Mouse (Mus musculus) lung, embryonic 14.5 days (tissue): ENCODE results near the gene Acad8. TPM values are rescaled to one million over a fixed set of nuclear protein-coding genes. Genes with fewer than 3 reads are reported as not detected.

Experiments used
- ATAC-seq: fragments of 200-750 bp; cut with Nextera tagmentation; 2 replicates; pipeline ENCODE4 v1.8.0; 2017; ENCODE audit warnings: mild to moderate bottlenecking, moderate TSS enrichment, moderate library complexity; ENCODE audit not compliant: insufficient read depth
- DNase-seq: peaks from one replicate; pipeline ENCODE4 v3.0.0-alpha.2; 2015
- H3K27ac ChIP-seq: fragments of 300-500 bp; sonication (generic); 2 replicates; pipeline ENCODE4 v1.5.1; 2014; ENCODE audit warnings: low read depth, mild to moderate bottlenecking, moderate library complexity
- H3K27me3 ChIP-seq: fragments of 300-500 bp; sonication (generic); 2 replicates; pipeline ENCODE4 v1.6.1; 2014; ENCODE audit warnings: low read length, control low read depth; ENCODE audit not compliant: insufficient read depth
- H3K36me3 ChIP-seq: fragments of 300-500 bp; sonication (generic); 2 replicates; pipeline ENCODE4 v1.6.1; 2014; ENCODE audit warnings: control low read depth; ENCODE audit not compliant: insufficient read depth
- H3K4me1 ChIP-seq: fragments of 300-500 bp; sonication (generic); 2 replicates; pipeline ENCODE4 v1.6.1; 2014; ENCODE audit warnings: antibody characterized with exemption, control low read depth; ENCODE audit not compliant: insufficient read depth
- H3K4me2 ChIP-seq: fragments of 300-500 bp; sonication (generic); 2 replicates; pipeline ENCODE4 v1.6.1; 2014; ENCODE audit warnings: mild to moderate bottlenecking
- H3K4me3 ChIP-seq: fragments of 300-500 bp; sonication (generic); 2 replicates; pipeline ENCODE4 v1.5.1; 2014; ENCODE audit warnings: low read depth, low read length
- H3K9ac ChIP-seq: fragments of 300-500 bp; sonication (generic); 2 replicates; pipeline ENCODE4 v1.6.1; 2014
- H3K9me3 ChIP-seq: fragments of 300-500 bp; sonication (generic); 2 replicates; pipeline ENCODE4 v1.6.1; 2016; ENCODE audit warnings: low read depth, low read length, control low read depth
- CTCF ChIP-seq: IDR thresholded peaks from 2 replicates; pipeline ENCODE4 v1.5.1; 2016; ENCODE audit warnings: antibody characterized with exemption, low read depth
- WGBS: fragments of 180-500 bp; shearing (Covaris S2); extraction: QIAGEN DNeasy Blood & Tissue Kit; methylation state at CpG from one replicate; pipeline ENCODE4 v1.1.7; 2014; 5-methylcytosine and 5-hydroxymethylcytosine counted together
- polyA plus RNA-seq: library from polyadenylated mRNA; unstranded; fragments of >200 nt; fragmentation: Nextera tagmentation; extraction: Ambion mirVana; gene quantifications from 2 replicates; pipeline ENCODE4 v1.2.1, GENCODE M21; 2014

The Acad8 gene
- polyA plus RNA-seq, 1 experiment from 2014 or later = 47.7 TPM

- no peak for TF ChIP-seq CTCF
- ATAC-seq (no peak), DNase-seq (no peak)
- 90% methylated on average over 2 of the region's 2 CpGs for WGBS
- no peaks in the 10 kb centered on the region for H3K9me3 ChIP-seq
- no peak overlapping the region for H3K9ac ChIP-seq
- H3K36me3 ChIP-seq = peaks cover 47% of the 10 kb centered on the region
- H3K4me1 ChIP-seq = no peaks in the 10 kb centered on the region
- no peak overlapping the region for H3K27ac ChIP-seq
- H3K4me3 ChIP-seq = no peak overlapping the region
- H3K27me3 ChIP-seq = no peaks in the 10 kb centered on the region
- H3K4me2 ChIP-seq = no peak overlapping the region
These were observed 14.2 kb downstream of the Acad8 start for GRCm38 (mm10) chr9:26985090-26985613.

GRCm38 (mm10) chr9:26978776-26979175, 20.6 kb downstream of the Acad8 start:
- 88% methylated on average over 3 of the region's 3 CpGs for WGBS
- ATAC-seq = no peak
- no peak overlapping the region for H3K4me2 ChIP-seq
- peaks cover 63% of the 10 kb centered on the region for H3K36me3 ChIP-seq
- no peak for TF ChIP-seq CTCF
- H3K4me3 ChIP-seq = no peak overlapping the region
- H3K4me1 ChIP-seq = no peaks in the 10 kb centered on the region
- H3K9me3 ChIP-seq = no peaks in the 10 kb centered on the region
- no peak overlapping the region for H3K9ac ChIP-seq
- H3K27me3 ChIP-seq = no peaks in the 10 kb centered on the region
- H3K27ac ChIP-seq = no peak overlapping the region
- DNase-seq = no peak

GRCm38 (mm10) chr9:26977754-26978153, 21.6 kb downstream of the Acad8 start:
- no peak for TF ChIP-seq CTCF
- DNase-seq (no peak), ATAC-seq (no peak)
- H3K4me3 ChIP-seq = no peak overlapping the region
- WGBS = 84% methylated on average over 9 of the region's 9 CpGs
- H3K9me3 ChIP-seq = no peaks in the 10 kb centered on the region
- H3K27ac ChIP-seq = no peak overlapping the region
- H3K4me1 ChIP-seq = no peaks in the 10 kb centered on the region
- H3K27me3 ChIP-seq = no peaks in the 10 kb centered on the region
- peaks cover 63% of the 10 kb centered on the region for H3K36me3 ChIP-seq
- no peak overlapping the region for H3K4me2 ChIP-seq
- H3K9ac ChIP-seq = no peak overlapping the region

- peaks cover 5% of the 10 kb centered on the region; the same call in 1 of the 2 replicates for H3K9me3 ChIP-seq
- 74% methylated on average over 2 of the region's 2 CpGs for WGBS
- no peaks in the 10 kb centered on the region for H3K4me1 ChIP-seq
- H3K4me3 ChIP-seq = no peak overlapping the region
- H3K27ac ChIP-seq = no peak overlapping the region
- ATAC-seq (no peak), DNase-seq (no peak)
- no peak overlapping the region for H3K9ac ChIP-seq
- no peak for TF ChIP-seq CTCF
- H3K27me3 ChIP-seq = no peaks in the 10 kb centered on the region
- H3K4me2 ChIP-seq = no peak overlapping the region
- no peaks in the 10 kb centered on the region for H3K36me3 ChIP-seq
These were observed 51.6 kb downstream of the Acad8 start for GRCm38 (mm10) chr9:26947790-26948189.

- DNase-seq (peak; percentile 70), ATAC-seq (peak; percentile 41; the same call in 1 of the 2 replicates)
- H3K27ac ChIP-seq = no peak overlapping the region
- no peaks in the 10 kb centered on the region for H3K9me3 ChIP-seq
- H3K9ac ChIP-seq = no peak overlapping the region
- no peak overlapping the region for H3K4me3 ChIP-seq
- no peaks in the 10 kb centered on the region for H3K36me3 ChIP-seq
- TF ChIP-seq CTCF = no peak
- no peaks in the 10 kb centered on the region for H3K27me3 ChIP-seq
- H3K4me2 ChIP-seq = no peak overlapping the region
- WGBS = 26% methylated on average over 3 of the region's 3 CpGs
- H3K4me1 ChIP-seq = no peaks in the 10 kb centered on the region
These were observed 75.2 kb downstream of the Acad8 start for GRCm38 (mm10) chr9:26924146-26924545.

Other genes starting within 250 kb of the Acad8 start
- 8.0 and 10.9 TPM in 2 replicates for gene Glb1l2, start 193.1 kb downstream of the Acad8 start, polyA plus RNA-seq
- 0.19 and 0.34 TPM in 2 replicates for gene Glb1l3, start 138.7 kb downstream of the Acad8 start, polyA plus RNA-seq
- gene Gm1110, start 76.5 kb downstream of the Acad8 start, polyA plus RNA-seq = not detected in 2 replicates
- 149 and 162 TPM in 2 replicates for gene Thyn1, start 144 bp upstream of the Acad8 start, polyA plus RNA-seq
- gene Vps26b, start 30.5 kb upstream of the Acad8 start, polyA plus RNA-seq = 37.9 and 38.8 TPM in 2 replicates
- gene Ncapd3, start 30.6 kb upstream of the Acad8 start, polyA plus RNA-seq = 44.1 and 45.2 TPM in 2 replicates
- 68.9 and 70.4 TPM in 2 replicates for gene Jam3, start 155.9 kb upstream of the Acad8 start, polyA plus RNA-seq